Mouse (Mus musculus) heart, postnatal 10 days (tissue): ENCODE measurements around the gene Adamts5. TPM values are rescaled to one million over a fixed set of nuclear protein-coding genes. Genes with fewer than 3 reads are reported as not detected.

Experiments used
- DNase-seq, 2 experiments: peaks; one replicate each; pipeline ENCODE4 v3.0.0; 2021
- intact Hi-C: fragments of 180-260 bp; cut with DNase I; formaldehyde crosslinking; loops from one replicate; pipeline ENCODE4 v1.15.1; 2025
- total RNA-seq, 2 experiments: library from RNA; stranded (reverse); gene quantifications; 2 replicates each; pipeline ENCODE4 v1.2.3; 2021

The Adamts5 gene
- 10 to 100 TPM; 13.1 to 13.8 TPM for total RNA-seq

- peak in 1 of 2 experiments; percentile 51 for DNase-seq
- intact Hi-C loops, result loop anchor here (5.0 kb wide), 3 partner anchors 79 to 401 kb away; no protein-coding TSS in a partner anchor
Measured at GRCm38 (mm10) chr16:85901581-85901910, at the start of gene Adamts5. Gene Adamts5, minus strand, starts transcription at chr16:85901828.

- intact Hi-C loops, result no loop called here
- no peak for DNase-seq
Measured at GRCm38 (mm10) chr16:85950356-85950755, 48.7 kb upstream of the Adamts5 start.

GRCm38 (mm10) chr16:85926004-85926403, 24.4 kb upstream of the Adamts5 start:
- no peak for DNase-seq
- intact Hi-C loops, result no loop called here

GRCm38 (mm10) chr16:85922454-85922853, 20.8 kb upstream of the Adamts5 start:
- no peak for DNase-seq
- intact Hi-C loops, result no loop called here

GRCm38 (mm10) chr16:85920122-85920521, 18.5 kb upstream of the Adamts5 start:
- intact Hi-C loops, result no loop called here
- DNase-seq, result no peak

- peak; percentile 67 to 71 for DNase-seq
- intact Hi-C loops, result loop anchor here (5.0 kb wide), 3 partner anchors 79 to 401 kb away; no protein-coding TSS in a partner anchor
Measured at GRCm38 (mm10) chr16:85900702-85901580, 687 bp downstream of the Adamts5 start.

GRCm38 (mm10) chr16:85899790-85900587, 1.6 kb downstream of the Adamts5 start:
- peak; percentile 46 to 49 for DNase-seq
- intact Hi-C loops, result loop anchor here (5.0 kb wide), 4 partner anchors 78 to 517 kb away; no protein-coding TSS in a partner anchor

- DNase-seq, result peak in 1 of 2 experiments; percentile 54
- intact Hi-C loops, result loop anchor here (5.0 kb wide), 1 partner anchor 518 kb away; no protein-coding TSS in a partner anchor
Measured at GRCm38 (mm10) chr16:85899301-85899721, 2.3 kb downstream of the Adamts5 start.

- intact Hi-C loops, result loop anchor here (5.0 kb wide), 1 partner anchor 518 kb away; no protein-coding TSS in a partner anchor
Measured at GRCm38 (mm10) chr16:85898816-85899215, 2.8 kb downstream of the Adamts5 start.

GRCm38 (mm10) chr16:85898391-85898790, 3.2 kb downstream of the Adamts5 start:
- peak; percentile 48 to 53 for DNase-seq
- intact Hi-C loops, result loop anchor here (5.0 kb wide), 1 partner anchor 519 kb away; no protein-coding TSS in a partner anchor

More at GRCm38 (mm10) chr16:85898816-85899215, 2.8 kb downstream of the Adamts5 start:
- DNase-seq, result no peak

- intact Hi-C loops, result loop anchor here (5.0 kb wide), 1 partner anchor 519 kb away; no protein-coding TSS in a partner anchor
- DNase-seq, result no peak
Measured at GRCm38 (mm10) chr16:85897854-85898253, 3.8 kb downstream of the Adamts5 start.

GRCm38 (mm10) chr16:85895948-85896347, 5.7 kb downstream of the Adamts5 start:
- intact Hi-C loops, result loop anchor here (5.0 kb wide), 1 partner anchor 521 kb away; no protein-coding TSS in a partner anchor
- DNase-seq, result no peak

GRCm38 (mm10) chr16:85889778-85890177, 11.8 kb downstream of the Adamts5 start:
- no peak for DNase-seq
- intact Hi-C loops, result no loop called here

GRCm38 (mm10) chr16:85887289-85888051, 14.2 kb downstream of the Adamts5 start:
- peak; percentile 24 to 34 for DNase-seq
- intact Hi-C loops, result no loop called here

GRCm38 (mm10) chr16:85879075-85879474, 22.6 kb downstream of the Adamts5 start:
- DNase-seq, result no peak
- intact Hi-C loops, result no loop called here

- peak in 1 of 2 experiments; percentile 32 for DNase-seq
- intact Hi-C loops, result no loop called here
Measured at GRCm38 (mm10) chr16:85874141-85874540, 27.5 kb downstream of the Adamts5 start.

GRCm38 (mm10) chr16:85871971-85872370, 29.7 kb downstream of the Adamts5 start:
- intact Hi-C loops, result no loop called here
- no peak for DNase-seq

- no peak for DNase-seq
- intact Hi-C loops, result no loop called here
Measured at GRCm38 (mm10) chr16:85871248-85871647, 30.4 kb downstream of the Adamts5 start.

GRCm38 (mm10) chr16:85864691-85865389, 36.8 kb downstream of the Adamts5 start:
- intact Hi-C loops, result no loop called here

More at GRCm38 (mm10) chr16:85864691-85865389, 36.8 kb downstream of the Adamts5 start:
- DNase-seq, result no peak
